Mouse (Mus musculus): Measurements from ENCODE around the gene Btbd11. TPM values are rescaled to one million over a fixed set of nuclear protein-coding genes. Genes with fewer than 3 reads are reported as not detected.

The Btbd11 gene
- polyA plus RNA-seq, 1 experiment from 2014 or later = 9.7 TPM

DNA sequence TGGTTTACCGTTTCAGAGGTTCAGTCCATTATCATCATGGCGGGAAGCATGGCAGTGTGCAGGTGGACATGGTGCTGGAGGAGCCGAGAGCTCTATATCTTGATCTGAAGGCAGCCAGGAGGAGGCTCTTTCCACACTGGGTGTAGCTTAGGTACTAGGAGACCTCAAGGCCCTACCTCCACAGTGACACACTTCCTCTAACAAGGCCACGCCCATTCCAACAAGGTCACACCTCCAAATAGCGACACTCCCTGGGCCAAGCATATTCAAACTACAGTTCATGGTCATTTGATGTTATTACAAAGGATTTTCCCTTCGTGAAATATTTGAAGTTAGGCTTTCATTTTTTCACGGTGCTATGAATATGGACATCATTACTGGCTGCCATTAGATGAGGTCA is 3.6 kb upstream of the Btbd11 start:
- ATAC-seq (ENCODE audit: low FRiP score, low read depth) = no peak
- Histone ChIP-seq H3K4me3 (no peak overlapping the region), H3K9me3 (peaks cover 4% of the 10 kb centered on the region; the same call in 1 of the 2 replicates), H3K4me1 (peaks cover 3% of the 10 kb centered on the region; the same call in 1 of the 2 replicates), H3K9ac (no peak overlapping the region), H3K27me3 (no peaks in the 10 kb centered on the region), H3K36me3 (no peaks in the 10 kb centered on the region), H3K4me2 (replicated peaks) (no peak overlapping the region), H3K27ac (no peak overlapping the region)
- 84% methylated on average over 7 of the region's 7 CpGs for WGBS

DNA sequence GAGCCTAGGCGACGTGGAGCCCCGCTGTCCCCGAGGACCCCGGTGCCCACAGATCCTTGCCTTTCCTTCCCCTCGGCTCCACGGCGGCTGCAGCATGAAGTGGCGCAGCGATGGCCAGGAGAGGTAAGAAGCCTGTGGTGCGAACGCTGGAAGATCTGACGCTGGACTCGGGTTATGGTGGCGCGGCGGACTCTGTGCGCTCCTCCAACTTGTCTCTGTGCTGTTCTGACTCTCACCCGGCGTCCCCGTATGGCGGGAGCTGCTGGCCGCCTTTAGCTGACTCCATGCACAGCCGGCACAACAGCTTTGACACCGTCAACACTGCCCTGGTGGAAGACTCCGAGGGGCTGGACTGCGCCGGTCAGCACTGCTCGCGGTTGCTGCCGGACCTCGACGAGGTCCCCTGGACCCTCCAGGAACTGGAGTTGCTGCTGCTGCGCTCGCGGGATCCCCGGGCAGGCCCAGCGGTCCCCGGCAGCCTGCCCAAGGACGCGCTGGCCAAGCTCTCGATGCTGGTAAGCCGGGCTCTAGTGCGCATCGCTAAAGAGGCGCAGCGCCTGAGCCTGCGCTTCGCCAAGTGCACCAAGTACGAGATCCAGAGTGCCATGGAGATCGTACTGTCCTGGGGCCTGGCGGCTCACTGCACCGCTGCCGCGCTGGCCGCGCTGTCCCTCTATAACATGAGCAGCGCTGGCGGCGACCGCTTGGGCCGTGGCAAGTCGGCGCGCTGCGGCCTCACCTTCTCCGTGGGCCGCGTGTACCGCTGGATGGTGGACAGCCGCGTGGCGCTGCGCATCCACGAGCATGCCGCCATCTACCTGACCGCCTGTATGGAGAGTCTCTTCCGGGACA is 831 bp downstream of the Btbd11 start:
- Histone ChIP-seq H3K27ac (peak overlapping the region; percentile 39; the same call in 1 of the 2 replicates), H3K4me3 (peak overlapping the region; percentile 76), H3K9ac (peak overlapping the region; percentile 81), H3K27me3 (no peaks in the 10 kb centered on the region), H3K9me3 (peaks cover 4% of the 10 kb centered on the region; the same call in 1 of the 2 replicates), H3K4me1 (peaks cover 25% of the 10 kb centered on the region), H3K36me3 (no peaks in the 10 kb centered on the region), H3K4me2 (replicated peaks) (peak overlapping the region; percentile 100)
- WGBS = under 1% methylated on average over 75 of the region's 78 CpGs
- ATAC-seq (ENCODE audit: low FRiP score, low read depth) = peak; percentile 30

DNA sequence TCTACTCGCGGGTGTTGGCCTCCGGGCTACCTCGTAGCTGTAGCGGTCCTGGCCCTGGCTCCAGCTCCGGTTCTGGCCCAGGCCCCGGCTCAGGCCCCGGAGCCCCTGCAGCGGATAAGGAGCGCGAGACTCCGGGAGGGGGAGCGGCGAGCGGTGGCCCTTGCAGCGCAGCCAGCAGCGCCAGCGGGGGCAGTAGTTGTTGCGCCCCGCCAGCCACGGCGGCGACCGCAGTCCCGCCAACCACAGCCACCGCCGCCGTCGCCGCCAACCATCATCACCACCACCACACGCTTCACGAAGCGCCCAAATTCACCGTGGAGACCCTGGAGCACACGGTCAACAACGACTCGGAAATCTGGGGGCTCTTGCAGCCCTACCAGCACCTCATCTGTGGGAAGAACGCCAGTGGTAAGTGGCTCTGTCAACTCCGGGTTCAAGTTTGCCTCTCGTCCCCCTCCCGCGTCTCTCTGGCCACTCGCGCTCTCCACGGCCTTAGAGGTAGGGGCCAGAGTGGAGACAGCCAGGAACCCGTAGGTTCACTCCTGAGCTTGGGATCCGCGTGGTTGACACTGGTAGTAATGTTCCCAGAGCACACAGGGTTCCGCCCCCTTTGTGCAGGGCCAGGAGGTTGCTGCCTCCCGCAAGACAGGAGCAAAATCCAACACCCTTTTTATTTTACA is 1.6 kb downstream of the Btbd11 start:
- WGBS = 1% methylated on average over 50 of the region's 50 CpGs
- Histone ChIP-seq H3K36me3 (no peaks in the 10 kb centered on the region), H3K9ac (peak overlapping the region; percentile 81), H3K4me1 (peaks cover 25% of the 10 kb centered on the region), H3K4me2 (replicated peaks) (peak overlapping the region; percentile 100), H3K27me3 (no peaks in the 10 kb centered on the region), H3K27ac (no peak overlapping the region), H3K4me3 (peak overlapping the region; percentile 76), H3K9me3 (no peaks in the 10 kb centered on the region)
- no peak; the same call in 1 of the 2 replicates for ATAC-seq (ENCODE audit: low FRiP score, low read depth)

DNA sequence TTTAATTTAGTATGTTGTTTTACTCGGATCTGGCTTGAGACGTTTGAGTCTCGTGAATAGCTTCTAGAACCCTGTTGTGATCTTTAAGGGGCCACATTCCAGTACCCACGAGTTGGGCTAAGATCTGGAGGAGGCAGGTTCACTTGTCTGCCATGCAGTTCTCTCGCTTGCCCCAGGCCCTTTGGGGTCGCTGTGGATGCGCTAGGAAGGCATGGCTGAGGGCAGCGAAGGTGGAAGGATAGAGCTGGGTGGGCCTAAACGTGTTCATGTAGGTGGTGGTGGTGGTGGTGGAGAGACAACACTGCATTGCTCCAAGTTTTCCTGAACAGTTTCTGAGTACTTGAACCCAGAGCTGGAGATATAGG is 2.1 kb downstream of the Btbd11 start:
- H3K36me3 ChIP-seq = no peaks in the 10 kb centered on the region
- H3K9me3 ChIP-seq = no peaks in the 10 kb centered on the region
- H3K27me3 ChIP-seq = no peaks in the 10 kb centered on the region
- peaks cover 25% of the 10 kb centered on the region for H3K4me1 ChIP-seq
- ATAC-seq (ENCODE audit: low FRiP score, low read depth) = no peak
- under 1% methylated on average over 9 of the region's 9 CpGs for WGBS
- H3K27ac ChIP-seq = no peak overlapping the region
- peak overlapping the region; percentile 76 for H3K4me3 ChIP-seq
- peak overlapping the region; percentile 100 for H3K4me2 ChIP-seq (replicated peaks)
- H3K9ac ChIP-seq = peak overlapping the region; percentile 81

DNA sequence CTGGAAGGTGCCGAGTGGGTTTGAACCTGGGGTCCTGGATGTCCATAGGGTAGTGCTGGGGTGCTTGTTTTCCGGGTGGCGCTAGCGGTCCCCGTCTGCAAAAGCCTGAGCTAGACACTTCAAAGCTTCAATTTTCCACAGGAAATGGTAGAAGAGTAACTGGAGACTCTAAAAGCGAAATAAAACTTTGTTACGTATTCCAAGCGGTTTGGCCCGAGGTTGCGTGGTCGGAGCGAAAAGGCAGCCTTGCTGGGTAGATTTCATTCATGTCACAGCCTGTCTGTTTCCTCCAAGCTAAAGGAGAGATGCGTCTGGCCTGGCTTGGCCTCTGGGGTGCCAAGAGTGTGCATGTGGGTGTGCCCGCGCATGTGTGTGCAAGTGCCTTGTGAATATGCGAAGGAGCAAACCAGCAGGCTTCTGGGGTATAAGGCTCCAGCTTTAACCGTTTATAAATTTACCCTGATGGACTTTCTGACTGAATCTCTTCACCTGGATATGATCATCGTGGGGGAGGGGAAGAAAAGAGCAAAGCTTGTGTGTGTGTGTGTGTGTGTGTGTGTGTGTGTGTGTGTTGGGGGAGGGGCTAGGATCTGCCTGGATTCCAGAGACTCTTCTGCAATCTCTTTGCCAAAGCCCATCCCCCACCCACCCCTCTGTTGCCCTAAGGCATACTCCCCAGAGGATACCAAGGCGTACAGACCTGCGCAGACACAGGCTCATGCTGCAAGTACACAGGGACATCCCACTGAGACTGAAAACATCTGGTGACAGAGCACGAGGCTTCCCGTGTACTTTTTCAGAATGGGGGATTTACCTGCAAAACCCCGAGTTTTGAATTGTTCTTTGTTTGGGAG is 2.9 kb downstream of the Btbd11 start:
- Histone ChIP-seq H3K27me3 (no peaks in the 10 kb centered on the region), H3K36me3 (no peaks in the 10 kb centered on the region), H3K4me3 (peak overlapping the region; percentile 76), H3K9me3 (no peaks in the 10 kb centered on the region), H3K27ac (no peak overlapping the region), H3K4me1 (peaks cover 25% of the 10 kb centered on the region), H3K4me2 (replicated peaks) (peak overlapping the region; percentile 100), H3K9ac (peak overlapping the region; percentile 45)
- no peak for ATAC-seq (ENCODE audit: low FRiP score, low read depth)
- WGBS = 24% methylated on average over 23 of the region's 23 CpGs

DNA sequence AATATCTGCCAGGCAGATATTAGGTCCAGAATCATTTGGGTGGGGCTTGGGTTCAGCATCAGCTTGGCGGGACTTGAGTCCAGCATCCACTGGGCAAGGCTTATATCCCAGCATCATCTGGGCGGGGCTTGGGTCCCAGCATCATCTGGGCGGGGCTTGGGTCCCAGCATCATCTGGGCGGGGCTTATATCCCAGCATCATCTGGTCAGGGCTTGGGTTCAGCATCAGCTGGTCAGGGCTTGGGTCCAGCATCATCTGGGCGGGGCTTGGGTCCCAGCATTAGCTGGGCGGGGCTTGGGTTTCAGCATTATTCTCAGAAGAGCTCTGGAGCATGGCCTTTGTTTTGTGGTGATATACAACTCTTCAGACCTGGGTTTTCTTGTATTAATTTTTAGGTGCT is 6.4 kb downstream of the Btbd11 start:
- H3K4me1 ChIP-seq = peaks cover 30% of the 10 kb centered on the region
- H3K27ac ChIP-seq = no peak overlapping the region
- no peaks in the 10 kb centered on the region for H3K27me3 ChIP-seq
- no peak overlapping the region for H3K4me2 ChIP-seq (replicated peaks)
- WGBS = 68% methylated on average over 6 of the region's 6 CpGs
- ATAC-seq (ENCODE audit: low FRiP score, low read depth) = no peak
- no peaks in the 10 kb centered on the region for H3K9me3 ChIP-seq
- no peak overlapping the region for H3K4me3 ChIP-seq
- H3K36me3 ChIP-seq = no peaks in the 10 kb centered on the region
- no peak overlapping the region for H3K9ac ChIP-seq

DNA sequence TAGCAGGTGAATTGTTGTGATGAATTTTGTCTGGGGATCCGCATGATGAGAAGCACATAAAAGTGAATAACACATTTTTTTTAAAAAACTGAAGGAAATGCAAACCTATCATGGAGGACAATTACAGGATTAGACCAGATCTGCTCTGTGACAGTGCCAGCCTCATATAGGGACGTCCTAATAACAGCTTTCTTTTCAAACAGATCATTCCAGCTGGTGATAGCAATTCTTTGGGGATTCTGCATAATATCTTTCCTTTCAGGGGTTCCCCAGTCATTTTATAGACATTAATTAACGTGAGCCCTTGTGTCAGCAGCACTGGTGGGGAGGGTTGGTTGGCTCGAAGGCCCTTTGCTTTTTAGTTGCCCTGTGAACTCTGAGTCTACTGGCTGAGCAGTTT is 7.9 kb downstream of the Btbd11 start:
- Histone ChIP-seq H3K4me3 (no peak overlapping the region), H3K9me3 (no peaks in the 10 kb centered on the region)

DNA sequence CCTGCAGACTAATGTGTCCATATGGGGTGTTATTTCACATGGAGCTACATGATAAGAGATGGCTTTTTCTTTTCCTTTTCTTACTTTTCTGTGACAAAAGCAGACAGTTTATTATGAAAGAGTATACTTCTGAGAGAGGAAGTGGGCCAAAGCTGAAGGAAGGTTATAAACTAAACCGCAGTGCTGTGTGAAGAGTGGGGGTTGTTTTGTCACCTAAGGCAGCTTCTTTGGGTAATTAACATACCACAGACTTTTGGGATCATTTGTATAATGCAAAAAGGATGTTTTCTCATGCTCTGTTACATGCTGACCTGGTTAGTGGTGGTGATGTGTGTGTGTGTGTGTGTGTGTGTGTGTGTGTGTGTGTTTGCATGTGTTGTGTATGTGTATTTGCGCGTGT is 24.5 kb downstream of the Btbd11 start:
- Histone ChIP-seq H3K36me3 (no peaks in the 10 kb centered on the region), H3K9me3 (no peaks in the 10 kb centered on the region), H3K27ac (no peak overlapping the region), H3K4me3 (no peak overlapping the region), H3K4me1 (peaks cover 17% of the 10 kb centered on the region), H3K4me2 (replicated peaks) (no peak overlapping the region), H3K9ac (no peak overlapping the region), H3K27me3 (no peaks in the 10 kb centered on the region)
- WGBS = 71% methylated on average over 3 of the region's 3 CpGs
- ATAC-seq (ENCODE audit: low FRiP score, low read depth) = no peak

More for the DNA sequence above, 7.9 kb downstream of the Btbd11 start:
- no peaks in the 10 kb centered on the region for H3K27me3 ChIP-seq
- no peak overlapping the region for H3K27ac ChIP-seq
- H3K4me2 ChIP-seq (replicated peaks) = no peak overlapping the region
- H3K4me1 ChIP-seq = peaks cover 15% of the 10 kb centered on the region
- no peaks in the 10 kb centered on the region for H3K36me3 ChIP-seq
- ATAC-seq (ENCODE audit: low FRiP score, low read depth) = no peak
- H3K9ac ChIP-seq = no peak overlapping the region
- WGBS = 57% methylated on average over 4 of the region's 4 CpGs

DNA sequence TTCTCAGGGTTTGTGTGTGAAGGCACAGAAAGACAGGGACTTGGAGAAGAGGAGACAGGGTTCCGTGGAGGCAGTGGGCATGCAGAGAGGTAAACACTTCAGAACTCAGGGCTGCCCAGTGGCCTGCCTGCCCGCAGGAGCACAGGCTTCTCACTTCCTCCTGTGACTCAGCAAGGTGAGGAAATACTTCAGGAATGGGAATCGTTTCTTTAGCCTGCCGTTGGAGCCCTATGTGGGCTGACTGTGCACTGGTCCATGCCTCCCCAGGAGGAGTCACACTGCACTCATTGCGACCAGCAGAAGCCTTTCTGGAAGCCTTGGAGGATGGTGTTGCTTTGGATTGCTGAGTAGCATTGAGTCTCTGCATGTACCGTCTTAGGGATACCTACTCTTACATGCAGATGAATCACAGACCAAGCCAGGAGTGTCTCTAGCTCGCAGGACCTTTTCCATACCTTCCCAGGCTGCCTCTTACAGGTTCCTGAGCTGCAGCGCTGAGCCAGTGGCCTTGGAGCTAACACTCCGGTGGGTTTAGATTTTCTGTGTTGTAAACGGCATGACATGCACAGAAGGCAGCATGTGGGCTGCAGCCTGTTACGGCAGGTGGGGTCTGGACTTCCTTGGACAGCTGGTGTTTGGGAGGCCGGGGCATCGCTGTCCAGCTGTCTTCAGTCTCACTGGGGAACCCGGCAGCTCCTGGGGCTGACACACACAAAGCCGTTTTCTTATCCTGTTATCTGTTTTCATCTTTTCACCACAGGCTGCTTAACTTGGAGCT is 34.4 kb downstream of the Btbd11 start:
- Histone ChIP-seq H3K27me3 (no peaks in the 10 kb centered on the region), H3K9ac (no peak overlapping the region), H3K4me3 (no peak overlapping the region), H3K4me2 (replicated peaks) (no peak overlapping the region), H3K4me1 (0 out of 2 replicates have a peak, but pooled peaks cover 4% of the 10 kb centered on the region), H3K36me3 (no peaks in the 10 kb centered on the region), H3K9me3 (no peaks in the 10 kb centered on the region), H3K27ac (no peak overlapping the region)
- WGBS = 61% methylated on average over 15 of the region's 15 CpGs
- ATAC-seq (ENCODE audit: low FRiP score, low read depth) = peak; percentile 81

DNA sequence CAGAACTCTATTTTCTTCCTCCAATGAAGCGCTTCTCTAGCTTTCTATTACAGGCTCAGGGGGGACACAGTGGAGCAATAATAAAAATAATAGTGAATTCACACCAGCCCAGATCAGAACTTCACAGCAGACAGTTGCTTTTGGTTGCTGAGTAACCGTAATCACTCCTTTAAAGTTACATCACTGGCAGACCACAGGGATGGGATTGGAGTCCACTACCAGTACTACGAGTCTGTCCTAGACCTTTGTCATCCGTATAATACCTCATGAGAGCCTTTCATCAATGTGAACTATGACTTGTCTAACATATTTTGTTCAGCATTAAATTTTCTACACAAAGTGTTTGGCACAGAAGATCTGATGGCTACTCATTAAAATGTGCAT is 35.0 kb downstream of the Btbd11 start:
- no peak for ATAC-seq (ENCODE audit: low FRiP score, low read depth)
- H3K27ac ChIP-seq = no peak overlapping the region
- peaks cover 5% of the 10 kb centered on the region; the same call in 1 of the 2 replicates for H3K4me1 ChIP-seq
- H3K9ac ChIP-seq = no peak overlapping the region
- WGBS = 86% methylated on average over 4 of the region's 4 CpGs
- H3K4me3 ChIP-seq = no peak overlapping the region
- no peaks in the 10 kb centered on the region for H3K27me3 ChIP-seq
- no peak overlapping the region for H3K4me2 ChIP-seq (replicated peaks)
- H3K9me3 ChIP-seq = no peaks in the 10 kb centered on the region
- no peaks in the 10 kb centered on the region for H3K36me3 ChIP-seq

DNA sequence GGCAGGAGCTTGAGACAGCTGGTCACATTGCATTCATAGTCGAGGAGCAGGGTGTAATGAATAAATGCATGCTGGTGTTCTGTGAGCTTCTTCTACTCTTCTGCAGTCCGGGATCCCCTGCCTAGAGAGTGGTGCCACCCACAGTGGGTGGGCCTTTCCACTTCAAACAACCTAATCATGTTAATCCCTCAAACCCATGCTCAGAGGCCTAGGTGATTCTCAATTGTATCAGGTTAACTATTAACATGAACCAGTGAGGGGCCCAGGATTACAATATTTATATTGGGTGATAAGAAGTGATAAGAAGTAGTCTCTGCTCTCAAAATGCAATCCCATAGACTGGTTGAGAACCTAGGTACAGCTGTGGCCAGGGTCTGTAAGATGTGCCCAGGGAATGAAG is 39.1 kb downstream of the Btbd11 start:
- no peaks in the 10 kb centered on the region for H3K36me3 ChIP-seq
- no peak overlapping the region for H3K9ac ChIP-seq
- H3K4me2 ChIP-seq (replicated peaks) = no peak overlapping the region
- H3K4me3 ChIP-seq = no peak overlapping the region
- no peak for ATAC-seq (ENCODE audit: low FRiP score, low read depth)
- H3K27me3 ChIP-seq = no peaks in the 10 kb centered on the region
- no peak overlapping the region for H3K27ac ChIP-seq
- peaks cover 11% of the 10 kb centered on the region for H3K4me1 ChIP-seq
- WGBS = 71% methylated on average over 2 of the region's 2 CpGs
- no peaks in the 10 kb centered on the region for H3K9me3 ChIP-seq

All from limb, embryonic 13.5 days (tissue).